Mouse (Mus musculus) CH12.LX (cell line): ENCODE measurements at regions not wholly inside any gene's neighbourhood (a gene's known extent, or its start where the extent isn't known, plus 50 kb on each side); places are given as distances from the start of the nearest gene placed in this dataset.

Source experiments
- DNase-seq: peaks from one replicate; pipeline ENCODE4 v3.0.0-alpha.2; 2013; ENCODE audit errors: extremely low read depth
- H3K27ac ChIP-seq: 2 replicates; pipeline ENCODE4 v1.5.1; 2012; ENCODE audit warnings: low read depth, mild to moderate bottlenecking, control low read depth, moderate library complexity; ENCODE audit not compliant: insufficient read depth
- H3K27me3 ChIP-seq: replicated peaks from 2 replicates; pipeline ENCODE3; 2012; ENCODE audit warnings: inconsistent platforms
- H3K36me3 ChIP-seq, 2 experiments: replicated peaks in 1 of 2; 2 replicates each; pipeline versions ENCODE3 to v1.6.1; 2012; ENCODE audit warnings: inconsistent platforms in 1 of 2, low read length in 1 of 2, mild to moderate bottlenecking in 1 of 2, mixed read lengths in 1 of 2, moderate library complexity in 1 of 2; ENCODE audit not compliant: control insufficient read depth in 1 of 2, insufficient read depth in 1 of 2
- H3K4me1 ChIP-seq, 2 experiments: 2 replicates each; pipeline ENCODE4 v1.6.1; 2012; ENCODE audit warnings: inconsistent platforms in 1 of 2, moderate library complexity in 1 of 2; ENCODE audit not compliant: insufficient read depth in 2 of 2, control insufficient read depth in 1 of 2
- H3K4me2 ChIP-seq: 2 replicates; pipeline ENCODE4 v1.6.1; 2012; ENCODE audit warnings: low read depth, mild to moderate bottlenecking, control low read depth; ENCODE audit not compliant: poor library complexity, insufficient read depth, severe bottlenecking
- H3K4me3 ChIP-seq, 3 experiments: fragments of 150-350 bp in 1 of 3; sonication (generic) in 1 of 3; replicated peaks in 1 of 3; 2 replicates each; pipeline versions ENCODE3 to v1.5.1; 2011 to 2012; ENCODE audit warnings: low read depth in 2 of 3, low read length in 2 of 3, mild to moderate bottlenecking in 2 of 3, moderate library complexity in 2 of 3, control low read depth in 1 of 3, improper control_type of control experiment in 1 of 3, inconsistent platforms in 1 of 3, mixed read lengths in 1 of 3; ENCODE audit not compliant: poor library complexity in 1 of 3
- H3K79me2 ChIP-seq: replicated peaks from 2 replicates; pipeline ENCODE4 v1.6.1; 2012; ENCODE audit warnings: mild to moderate bottlenecking, moderate library complexity; ENCODE audit not compliant: control insufficient read depth, poor library complexity, insufficient read depth, severe bottlenecking; ENCODE audit errors: extremely low read depth
- H3K9ac ChIP-seq: 2 replicates; pipeline ENCODE4 v1.6.1; 2012; ENCODE audit warnings: low read depth, mild to moderate bottlenecking, control low read depth, moderate library complexity; ENCODE audit not compliant: insufficient read depth
- H3K9me3 ChIP-seq: replicated peaks from 2 replicates; pipeline ENCODE3; 2012; ENCODE audit warnings: low read length, inconsistent platforms, mixed read lengths
- CHD1 ChIP-seq: IDR thresholded peaks from 2 replicates; pipeline ENCODE4 v1.6.1; 2012; ENCODE audit warnings: low read depth, low read length, improper control_type of control experiment, inconsistent platforms
- CTCF ChIP-seq, 2 experiments: IDR thresholded peaks in 1 of 2; conservative IDR thresholded peaks in 1 of 2; 2 replicates each; pipeline ENCODE4 v1.5.1; 2011 to 2012; ENCODE audit warnings: low read depth in 2 of 2, low read length in 2 of 2, improper control_type of control experiment in 1 of 2, inconsistent platforms in 1 of 2, mild to moderate bottlenecking in 1 of 2, moderate library complexity in 1 of 2
- E2F4 ChIP-seq: IDR thresholded peaks from 2 replicates; pipeline ENCODE4 v1.6.1; 2011; ENCODE audit warnings: low read depth, low read length, improper control_type of control experiment; ENCODE audit not compliant: insufficient replicate concordance
- ELF1 ChIP-seq: IDR thresholded peaks from 2 replicates; pipeline ENCODE4 v1.6.1; 2014; ENCODE audit warnings: low read depth, mild to moderate bottlenecking, inconsistent platforms, low read length, improper control_type of control experiment
- ETS1 ChIP-seq: conservative IDR thresholded peaks from 2 replicates; pipeline ENCODE4 v1.6.1; 2012; ENCODE audit warnings: low read depth, mild to moderate bottlenecking, inconsistent platforms, low read length, improper control_type of control experiment, moderate library complexity
- GABPA ChIP-seq: IDR thresholded peaks from 2 replicates; pipeline ENCODE4 v1.6.1; 2012; ENCODE audit warnings: low read depth, low read length, improper control_type of control experiment, inconsistent platforms; ENCODE audit not compliant: insufficient replicate concordance
- HCFC1 ChIP-seq: IDR thresholded peaks from 2 replicates; pipeline ENCODE4 v1.6.1; 2012; ENCODE audit warnings: low read depth, mild to moderate bottlenecking, inconsistent platforms, low read length, improper control_type of control experiment
- IRF4 ChIP-seq: IDR thresholded peaks from 2 replicates; pipeline ENCODE4 v1.6.1; 2014; ENCODE audit warnings: low read depth, mild to moderate bottlenecking, inconsistent platforms, low read length, improper control_type of control experiment
- JUND ChIP-seq: conservative IDR thresholded peaks from 2 replicates; pipeline ENCODE4 v1.6.1; 2011; ENCODE audit warnings: low read depth, low read length, improper control_type of control experiment
- MAFK ChIP-seq: IDR thresholded peaks from 2 replicates; pipeline ENCODE4 v1.6.1; 2011; ENCODE audit warnings: low read length, improper control_type of control experiment; ENCODE audit not compliant: insufficient replicate concordance
- MAX ChIP-seq: IDR thresholded peaks from 2 replicates; pipeline ENCODE4 v1.6.1; 2011; ENCODE audit warnings: low read length, improper control_type of control experiment
- MAZ ChIP-seq: IDR thresholded peaks from 2 replicates; pipeline ENCODE4 v1.6.1; 2012; ENCODE audit warnings: low read depth, mild to moderate bottlenecking, inconsistent platforms, low read length, improper control_type of control experiment, moderate library complexity
- MEF2A ChIP-seq: IDR thresholded peaks from 2 replicates; pipeline ENCODE4 v1.6.1; 2014; ENCODE audit warnings: low read depth, mild to moderate bottlenecking, inconsistent platforms, low read length, improper control_type of control experiment, borderline replicate concordance
- POLR2A ChIP-seq: IDR thresholded peaks from 2 replicates; pipeline ENCODE4 v1.6.1; 2011; ENCODE audit warnings: low read depth, mild to moderate bottlenecking, improper control_type of control experiment, low read length
- POLR2AphosphoS2 ChIP-seq: IDR thresholded peaks from 2 replicates; pipeline ENCODE4 v1.6.1; 2011; ENCODE audit warnings: low read depth, low read length, improper control_type of control experiment
- RAD21 ChIP-seq: IDR thresholded peaks from 2 replicates; pipeline ENCODE4 v1.6.1; 2011; ENCODE audit warnings: low read depth, mild to moderate bottlenecking, low read length, improper control_type of control experiment, moderate library complexity
- RCOR1 ChIP-seq: conservative IDR thresholded peaks from 2 replicates; pipeline ENCODE4 v1.6.1; 2012; ENCODE audit warnings: low read depth, mild to moderate bottlenecking, inconsistent platforms, low read length, improper control_type of control experiment
- SMC3 ChIP-seq: IDR thresholded peaks from 2 replicates; pipeline ENCODE4 v1.6.1; 2011; ENCODE audit warnings: low read depth, low read length, improper control_type of control experiment
- TCF12 ChIP-seq: IDR thresholded peaks from 2 replicates; pipeline ENCODE4 v1.6.1; 2014; ENCODE audit warnings: low read depth, mild to moderate bottlenecking, inconsistent platforms, low read length, improper control_type of control experiment
- USF1 ChIP-seq: IDR thresholded peaks from 2 replicates; pipeline ENCODE4 v1.6.1; 2014; ENCODE audit warnings: low read depth, mild to moderate bottlenecking, inconsistent platforms, low read length, improper control_type of control experiment
- ZMIZ1 ChIP-seq: IDR thresholded peaks from 2 replicates; pipeline ENCODE4 v1.6.1; 2012; ENCODE audit warnings: low read depth, mild to moderate bottlenecking, inconsistent platforms, low read length, improper control_type of control experiment
- ZNF384 ChIP-seq: IDR thresholded peaks from 2 replicates; pipeline ENCODE4 v1.6.1; 2012; ENCODE audit warnings: low read depth, low read length, improper control_type of control experiment, inconsistent platforms
- dilution Hi-C: fragments of 300-500 bp; cut with MboI; formaldehyde crosslinking; loops from 2 replicates; pipeline ENCODE4 v1.14.3; 2020; ENCODE audit warnings: low sequenced_read_pairs; ENCODE audit not compliant: extremely low pct_unique_long_range_greater_than_20kb, extremely low pct_ligation_motif_present
- in situ Hi-C: fragments of 300-500 bp; cut with MboI; formaldehyde crosslinking; loops from 3 replicates; pipeline ENCODE4 v1.14.3; 2019; ENCODE audit warnings: low sequenced_read_pairs, low pct_ligation_motif_present, low pct_unique_long_range_greater_than_20kb, mixed read lengths

DNA sequence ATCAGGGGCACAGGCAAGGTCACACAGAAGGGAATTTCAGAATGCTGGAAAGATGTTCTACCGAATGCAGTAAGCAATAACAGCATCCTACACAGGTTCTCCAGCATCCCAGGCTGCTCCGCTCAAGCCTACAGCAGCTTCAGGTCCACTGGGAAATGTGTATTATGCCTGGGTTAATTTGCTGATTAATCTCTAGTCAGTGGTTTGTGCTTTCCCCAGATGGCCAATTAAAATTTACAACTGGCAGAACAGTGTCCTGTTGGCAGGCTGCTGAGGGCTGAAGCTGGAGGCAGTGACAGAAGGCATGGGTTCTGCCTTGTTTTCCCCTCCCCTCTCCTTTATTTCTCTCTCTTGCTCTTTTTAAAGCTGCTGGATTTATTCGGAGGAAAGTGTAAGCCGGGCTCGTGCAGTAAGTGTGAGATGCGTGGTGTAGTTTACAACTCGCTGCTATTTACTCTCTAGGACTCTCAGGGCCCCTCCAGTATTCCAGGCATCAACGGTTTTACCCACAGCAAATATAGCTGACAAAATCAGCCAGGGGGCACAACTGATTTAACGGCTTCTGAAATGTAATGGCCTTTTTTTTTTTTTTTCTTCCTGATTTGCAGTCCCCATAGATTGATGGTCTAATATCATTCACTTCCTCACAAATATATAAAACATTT lies 360.4 kb downstream of the Gpd2 start:
- dilution Hi-C loops, result no loop called here

DNA sequence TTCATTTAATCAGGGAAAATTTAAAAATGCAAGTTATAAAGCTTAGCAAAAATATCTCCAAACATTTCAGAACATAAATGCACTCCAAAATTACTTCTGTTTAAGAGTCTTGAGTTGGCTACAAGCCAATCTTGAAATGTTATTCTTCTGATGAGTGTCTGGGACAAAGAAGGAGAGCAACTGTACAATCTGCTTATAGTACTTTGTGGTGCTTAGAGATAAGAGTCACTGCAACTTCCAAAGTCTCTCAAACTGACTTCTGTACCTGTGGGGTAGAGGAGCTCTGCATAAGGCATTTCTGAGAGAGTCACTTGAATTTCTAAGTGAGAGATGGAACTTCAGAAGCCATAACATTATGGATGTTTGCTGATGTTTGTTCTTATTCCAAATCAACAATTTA lies 374.2 kb downstream of the Gpd2 start:
- no peak overlapping the region for H3K9ac ChIP-seq
- H3K9me3 ChIP-seq, result no peaks in the 10 kb centered on the region
- in situ Hi-C loops, result no loop called here
- H3K79me2 ChIP-seq, result no peaks in the 10 kb centered on the region
- H3K4me1 ChIP-seq, result no peaks in the 10 kb centered on the region
- no peak overlapping the region for H3K27ac ChIP-seq
- no peaks in the 10 kb centered on the region for H3K36me3 ChIP-seq
- no peak overlapping the region for H3K4me3 ChIP-seq
- H3K27me3 ChIP-seq, result no peaks in the 10 kb centered on the region
- dilution Hi-C loops, result no loop called here
- no peak for DNase-seq
- TF ChIP-seq RCOR1, result no peak
- no peak for TF ChIP-seq MAX
- TF ChIP-seq CHD1, result no peak
- TF ChIP-seq MEF2A, result no peak
- no peak for TF ChIP-seq E2F4
- no peak for TF ChIP-seq USF1
- H3K4me2 ChIP-seq, result no peak overlapping the region

More for the DNA sequence above, 360.4 kb downstream of the Gpd2 start:
- no peak overlapping the region for H3K27ac ChIP-seq
- TF ChIP-seq JUND (no peak), POLR2AphosphoS2 (no peak), RCOR1 (no peak), ZNF384 (no peak), MAX (no peak), CTCF (conservative IDR thresholded peaks at IDR 0.05 in 1 of 2, IDR thresholded peaks at IDR 0.05 in 1 of 2; ENCODE audit: low read depth in 2 of 2, low read length in 2 of 2) (no peak), IRF4 (no peak), TCF12 (no peak), RAD21 (no peak), MAZ (no peak), SMC3 (no peak), ZMIZ1 (no peak), MAFK (no peak), GABPA (no peak), POLR2A (no peak), HCFC1 (no peak), USF1 (no peak), E2F4 (no peak), ELF1 (no peak), ETS1 (no peak)
- TF ChIP-seq, all 38 proteins: peak for 0
- Histone ChIP-seq H3K9ac (no peak overlapping the region), H3K4me2 (no peak overlapping the region), H3K9me3 (no peaks in the 10 kb centered on the region), H3K79me2 (no peaks in the 10 kb centered on the region), H3K27me3 (no peaks in the 10 kb centered on the region), H3K4me3 (no peak overlapping the region), H3K36me3 (no peaks in the 10 kb centered on the region), H3K4me1 (no peaks in the 10 kb centered on the region)
- in situ Hi-C loops, result no loop called here
- DNase-seq, result no peak
